Mouse (Mus musculus) cerebellum, adult 8-10 months (tissue): ENCODE data around the gene Nckap5.

Source experiments
- DNase-seq: peaks from one replicate; pipeline ENCODE4 v3.0.0; 2022

The Nckap5 gene

DNA sequence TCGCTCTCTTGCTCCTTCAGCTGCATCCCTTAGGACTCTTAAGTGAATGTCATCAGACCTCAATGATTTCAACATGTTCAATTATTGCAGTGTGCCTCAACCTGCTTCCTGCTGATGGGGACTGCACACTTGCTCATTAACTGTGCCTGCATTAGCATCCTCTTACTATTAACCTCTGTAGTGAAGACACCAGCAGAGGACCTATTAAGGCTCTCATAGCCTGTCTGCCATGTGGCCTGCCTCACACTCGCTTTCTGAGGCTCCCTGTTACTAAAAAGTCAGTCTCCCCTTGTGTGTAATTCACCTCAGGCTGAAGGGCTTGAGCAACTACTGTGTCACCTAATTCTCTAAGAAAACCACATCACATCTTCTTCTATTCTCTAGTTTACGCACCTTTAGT lies 470.5 kb downstream of the Nckap5 start:
- DNase-seq = no peak

DNA sequence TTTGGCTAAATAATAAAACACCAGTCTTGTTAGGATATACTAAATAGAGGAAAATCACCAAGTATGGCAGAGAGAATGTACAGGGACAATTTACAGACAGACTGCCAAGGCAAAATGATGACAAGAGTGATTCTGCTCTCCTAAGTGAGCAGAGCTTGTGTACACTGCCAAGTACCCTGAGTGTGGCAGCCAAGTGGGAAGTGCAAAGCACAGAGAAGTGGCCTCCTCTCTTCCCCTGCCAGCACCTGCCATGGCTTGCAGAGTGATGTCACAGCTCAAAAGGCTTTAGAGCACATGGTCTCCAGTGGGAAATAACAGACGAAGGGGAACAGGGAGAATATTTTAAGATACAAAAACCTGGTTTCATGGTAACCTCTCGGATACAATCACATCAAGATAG lies 488.8 kb downstream of the Nckap5 start:
- DNase-seq = no peak

DNA sequence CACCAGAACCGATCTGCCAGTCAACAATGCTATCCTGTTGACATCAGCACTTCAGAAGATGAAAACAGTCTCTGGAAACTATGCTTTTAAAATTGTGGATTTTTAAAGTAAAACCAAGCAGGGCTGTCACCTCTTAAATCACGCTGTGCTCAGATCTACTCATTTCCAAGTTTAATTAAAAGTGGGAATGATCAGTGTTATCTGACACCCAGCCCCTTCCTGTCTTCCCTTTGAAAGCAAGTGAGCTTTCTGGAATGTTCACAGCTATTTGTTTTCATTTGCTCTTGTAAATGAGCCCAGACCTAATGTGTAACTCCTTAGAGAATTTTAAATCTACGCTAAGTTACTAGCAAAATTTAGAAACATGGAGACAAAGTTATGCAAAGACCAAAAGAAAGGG lies 491.3 kb downstream of the Nckap5 start:
- DNase-seq = no peak

DNA sequence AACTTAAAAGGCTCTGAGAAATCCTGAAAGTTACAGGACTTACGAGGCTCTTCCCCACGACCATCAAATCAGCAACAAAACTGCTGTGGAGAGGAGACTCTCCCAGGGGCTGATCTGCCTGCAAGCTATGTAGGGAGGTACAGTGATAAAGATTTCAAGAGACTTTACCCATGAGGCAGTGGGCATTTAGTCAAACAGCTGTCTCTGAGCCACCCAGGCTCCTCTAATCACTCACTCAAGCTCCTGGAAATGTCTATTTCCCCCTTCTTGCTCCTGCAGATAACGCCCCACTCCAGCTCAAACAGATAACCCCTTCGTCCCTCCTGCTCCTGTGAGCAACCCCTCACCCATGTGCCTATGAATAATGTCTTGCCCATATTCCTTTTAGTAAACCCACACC lies 496.4 kb downstream of the Nckap5 start:
- no peak for DNase-seq

DNA sequence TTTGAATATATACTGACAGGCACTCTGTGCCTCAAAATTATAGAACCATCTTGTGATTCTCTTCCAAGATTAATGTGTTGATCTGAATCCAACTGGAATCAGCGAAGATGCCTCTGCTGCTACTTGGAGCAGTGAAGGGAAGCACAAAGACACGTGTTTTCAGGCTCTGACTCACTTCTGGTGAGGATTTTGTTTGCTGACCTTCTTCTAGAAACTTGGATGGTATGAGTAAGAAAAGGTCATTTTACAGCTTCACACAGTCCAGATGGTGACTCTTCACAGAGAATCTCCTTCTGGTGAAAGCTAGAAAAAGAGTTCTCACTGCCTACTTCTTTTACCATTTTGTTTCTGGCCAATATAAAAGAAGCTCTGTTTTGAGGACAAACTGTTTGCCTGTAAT lies 498.6 kb downstream of the Nckap5 start:
- DNase-seq = no peak

DNA sequence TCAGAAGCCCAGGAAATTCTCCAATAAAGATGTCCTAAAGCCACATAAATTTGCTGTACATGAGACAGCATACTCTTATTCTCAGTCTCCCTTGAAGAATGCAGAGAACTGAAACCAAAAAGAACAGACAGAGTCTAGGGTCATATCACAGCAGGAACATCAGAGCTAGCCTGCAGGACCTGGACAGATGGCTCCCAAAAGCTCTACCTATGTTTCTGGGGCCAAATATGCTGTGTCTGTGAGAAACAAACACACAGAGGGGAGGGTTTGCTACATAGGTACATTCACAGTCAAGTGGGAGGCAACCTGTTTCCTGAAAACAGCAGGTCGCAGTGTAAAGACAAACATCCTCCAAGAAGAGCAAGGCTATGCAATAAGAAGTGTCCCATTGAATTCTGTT lies 509.9 kb downstream of the Nckap5 start:
- DNase-seq = peak; percentile 5

DNA sequence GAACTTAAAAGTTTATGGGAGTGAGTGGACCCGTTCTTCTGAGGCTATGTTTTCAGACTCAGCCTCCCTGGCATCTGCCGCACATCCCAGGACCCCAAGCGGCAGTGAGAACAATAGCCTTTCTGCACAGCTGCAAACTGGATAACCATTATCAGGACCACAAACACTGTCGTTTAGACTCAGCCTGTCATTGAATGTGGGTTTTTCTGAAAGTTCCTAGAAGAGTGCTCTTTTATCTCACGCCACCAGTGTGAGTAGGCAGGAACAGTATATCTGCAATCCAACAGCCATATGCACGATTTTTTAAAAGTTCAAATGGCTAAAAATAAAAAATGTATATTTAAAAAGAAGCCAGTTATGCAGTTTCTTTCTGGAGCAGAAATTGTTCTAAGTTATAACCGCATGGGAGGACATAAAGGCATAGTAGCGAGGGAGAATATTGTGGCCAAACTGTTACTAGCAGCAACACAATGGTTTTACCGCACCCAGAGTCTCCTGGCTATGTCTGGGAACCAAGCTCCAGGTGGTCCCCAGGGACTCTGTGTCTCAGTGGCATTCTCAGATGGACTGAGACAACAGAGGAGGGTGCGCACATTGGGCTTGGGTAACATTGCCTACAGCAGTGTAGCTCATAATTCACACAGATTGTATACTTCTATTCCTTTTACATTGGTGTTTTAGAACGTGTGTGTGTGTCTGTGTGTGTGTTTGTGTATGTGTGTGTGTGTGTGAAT lies 512.6 kb downstream of the Nckap5 start:
- no peak for DNase-seq

DNA sequence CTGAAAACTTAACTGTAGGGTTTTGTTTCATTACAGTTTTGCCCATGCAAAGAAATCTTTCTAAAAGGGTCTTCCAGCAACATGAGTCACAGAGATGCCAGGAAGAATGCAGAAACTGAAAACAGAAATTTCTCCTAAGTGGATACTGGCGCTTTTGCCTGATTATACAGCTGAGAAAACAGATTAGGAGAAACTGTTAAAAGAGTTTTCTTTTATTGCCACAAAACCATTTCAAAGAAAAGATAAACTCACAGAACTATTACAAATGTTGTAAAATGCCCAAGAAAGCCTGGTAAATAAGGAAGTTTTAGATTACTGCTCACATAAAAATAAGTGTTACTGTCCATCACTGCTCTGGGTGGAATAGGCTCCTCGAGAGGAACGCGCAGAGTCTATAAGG lies 513.3 kb downstream of the Nckap5 start:
- no peak for DNase-seq

DNA sequence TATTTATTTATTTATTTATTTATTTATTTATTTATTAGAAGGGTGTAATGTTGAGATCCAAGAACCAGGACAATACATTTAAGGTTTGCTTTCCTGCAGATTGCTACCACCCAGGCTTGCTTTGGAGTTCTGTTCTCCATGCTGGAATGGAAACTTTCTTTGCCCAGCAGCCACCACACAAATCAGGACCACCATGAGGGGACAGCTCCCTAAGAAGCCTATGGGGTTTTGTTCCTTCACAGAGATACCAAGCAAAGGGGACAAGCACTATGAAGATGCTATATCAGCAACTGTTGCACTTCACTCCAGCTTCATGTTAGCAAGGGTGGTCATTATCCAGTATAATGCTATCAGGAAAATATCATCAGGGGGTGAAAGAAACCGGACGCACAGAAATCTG lies 513.7 kb downstream of the Nckap5 start:
- no peak for DNase-seq

DNA sequence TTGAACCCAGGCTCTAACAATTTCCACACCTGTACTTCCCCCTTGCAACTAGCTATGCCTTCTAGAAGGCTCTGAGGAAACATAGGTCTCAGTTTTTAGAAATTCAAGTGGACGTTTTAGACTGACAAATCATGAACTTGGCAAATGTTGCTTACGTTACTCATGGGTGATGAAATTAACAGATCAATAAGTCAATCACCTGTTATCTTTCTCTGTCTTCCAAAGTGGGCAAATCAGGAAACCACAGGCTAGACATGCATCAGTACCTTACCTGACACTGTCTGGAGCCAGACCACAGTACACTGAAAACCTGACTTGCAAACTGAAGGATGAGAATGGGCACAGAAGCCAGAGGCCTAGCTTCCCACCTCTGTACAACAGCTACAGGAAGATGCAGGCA lies 529.5 kb downstream of the Nckap5 start:
- DNase-seq = no peak

DNA sequence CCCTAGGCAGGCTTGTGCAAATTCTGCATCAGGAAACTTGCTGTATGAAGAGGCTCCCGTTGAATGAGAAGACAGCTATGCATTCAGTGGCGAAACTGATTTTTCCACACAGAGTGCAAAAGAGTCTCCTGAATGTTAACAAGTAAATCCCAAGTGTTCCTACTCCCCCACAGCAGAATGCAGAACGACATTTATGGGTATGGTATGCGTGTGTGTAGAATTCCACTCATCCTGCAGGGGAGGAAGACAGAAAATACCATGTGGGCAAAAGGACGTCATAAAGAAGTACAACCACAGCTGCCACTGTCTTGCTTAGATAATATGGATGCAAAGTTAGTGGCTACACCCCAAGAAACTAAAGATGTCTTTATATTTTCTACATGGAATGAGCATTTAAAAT lies 565.7 kb downstream of the Nckap5 start:
- DNase-seq = no peak

DNA sequence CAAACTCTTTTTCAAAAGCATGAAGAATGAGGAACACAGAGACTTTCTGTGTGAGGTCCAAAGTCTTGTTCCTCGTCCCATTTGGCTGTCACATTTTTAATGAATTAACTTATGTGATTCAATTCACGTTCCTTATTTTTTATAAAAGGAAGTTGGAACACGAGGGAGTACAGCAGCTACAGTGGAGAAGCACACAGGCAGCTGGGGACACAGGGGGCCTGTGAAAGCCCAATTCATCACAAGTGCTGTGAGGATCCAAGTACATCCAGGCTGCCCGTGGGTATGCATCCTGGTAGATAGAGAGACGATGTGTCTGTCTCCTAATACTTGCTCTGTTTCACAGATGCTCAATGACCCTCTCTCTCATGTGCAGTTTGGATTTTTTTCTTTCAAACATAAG lies 576.2 kb downstream of the Nckap5 start:
- no peak for DNase-seq

DNA sequence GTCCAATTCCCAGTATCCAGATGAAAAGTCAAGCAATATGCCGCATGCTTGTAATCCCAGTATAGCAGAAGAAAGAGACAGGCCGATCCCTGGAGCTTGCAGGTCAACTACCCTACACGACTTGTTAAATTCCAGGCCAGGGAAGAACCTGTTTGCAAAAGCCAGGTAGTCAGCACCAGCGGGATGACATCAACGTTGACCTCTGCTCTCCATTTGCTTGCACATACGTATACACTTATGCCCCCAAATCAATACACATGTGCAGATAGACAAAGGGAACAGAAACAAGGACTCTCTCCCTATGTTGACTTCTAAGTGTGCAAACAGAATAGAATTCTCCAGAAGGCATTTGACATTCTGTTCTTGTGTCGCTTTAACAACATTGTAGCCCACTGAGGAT lies 576.7 kb downstream of the Nckap5 start:
- DNase-seq = no peak

DNA sequence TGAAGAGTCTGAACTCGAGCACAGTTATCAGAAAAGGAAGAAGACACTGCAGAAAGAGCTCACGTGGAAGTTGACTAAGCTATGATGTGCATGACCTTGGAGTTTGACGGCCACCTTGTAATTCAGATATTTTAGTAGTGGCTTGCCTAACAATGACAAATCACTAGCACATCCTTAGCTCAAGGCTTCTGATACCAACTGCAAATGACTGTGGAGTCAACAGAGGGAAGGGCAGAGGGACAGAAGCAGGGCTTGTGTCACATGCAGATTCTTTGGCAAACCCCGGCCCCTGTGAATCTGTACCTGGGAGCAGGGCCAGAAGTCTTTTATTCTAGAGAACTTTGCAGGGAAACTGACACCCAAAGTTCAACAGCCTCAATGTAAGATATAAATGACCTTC lies 597.4 kb downstream of the Nckap5 start:
- DNase-seq = no peak

DNA sequence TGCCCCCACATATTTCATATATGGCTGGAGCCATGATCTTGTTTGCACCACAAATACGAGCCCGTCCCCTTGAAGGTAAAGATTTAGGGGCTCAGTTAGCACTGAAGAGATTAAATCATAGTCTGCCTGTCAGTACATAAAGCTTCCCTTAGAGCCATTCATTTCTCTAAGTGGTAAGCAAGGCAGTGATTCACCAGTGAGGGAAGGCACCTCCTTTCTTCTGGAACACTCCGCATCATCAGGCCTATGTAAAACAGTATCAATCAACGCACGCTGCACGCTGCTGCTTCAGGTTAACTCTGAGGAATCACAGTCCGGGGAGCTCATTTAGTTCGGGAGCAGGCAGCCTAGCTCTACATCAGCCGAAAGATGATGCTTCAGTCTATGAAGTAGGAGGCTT lies 599.4 kb downstream of the Nckap5 start:
- no peak for DNase-seq

DNA sequence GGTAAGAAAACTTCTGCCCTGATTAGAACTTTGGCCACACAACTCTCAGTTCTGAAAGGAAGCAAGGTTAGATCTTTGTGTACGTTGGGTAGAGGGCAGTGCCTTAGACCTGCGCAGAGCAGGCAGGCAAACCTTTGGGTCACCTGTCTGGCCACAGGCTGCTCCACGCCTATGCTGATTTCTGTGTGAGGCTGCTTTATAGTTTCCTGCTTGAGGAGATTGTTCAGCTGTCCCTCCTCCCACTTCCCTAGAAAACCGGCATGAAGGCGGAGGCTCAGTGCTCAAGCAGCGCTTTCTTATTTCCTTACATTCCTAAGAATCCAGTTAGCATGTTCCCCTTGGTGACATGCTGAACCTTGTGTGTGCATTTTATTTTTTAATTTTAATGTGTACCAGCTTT lies 620.4 kb downstream of the Nckap5 start:
- DNase-seq = no peak

DNA sequence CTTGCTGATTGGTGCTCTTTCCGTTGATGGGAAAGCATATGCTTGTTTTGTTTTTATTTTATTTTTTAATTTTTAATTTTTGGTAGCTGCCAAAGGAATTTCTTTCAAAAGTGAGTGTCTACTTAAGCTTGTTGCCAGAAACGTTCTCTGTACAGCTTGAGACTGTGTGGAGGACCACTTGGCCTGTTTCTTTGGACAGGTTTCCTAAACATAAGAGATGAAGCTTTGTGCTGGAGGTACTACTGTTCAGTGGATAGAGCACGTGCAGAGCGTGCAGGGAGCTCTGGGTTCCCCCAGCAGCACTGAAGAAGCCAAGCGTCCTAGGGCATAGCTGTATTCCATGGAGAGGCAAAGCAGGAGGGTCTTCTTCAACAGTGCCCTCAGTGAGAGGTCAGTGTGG lies 620.9 kb downstream of the Nckap5 start:
- DNase-seq = no peak

DNA sequence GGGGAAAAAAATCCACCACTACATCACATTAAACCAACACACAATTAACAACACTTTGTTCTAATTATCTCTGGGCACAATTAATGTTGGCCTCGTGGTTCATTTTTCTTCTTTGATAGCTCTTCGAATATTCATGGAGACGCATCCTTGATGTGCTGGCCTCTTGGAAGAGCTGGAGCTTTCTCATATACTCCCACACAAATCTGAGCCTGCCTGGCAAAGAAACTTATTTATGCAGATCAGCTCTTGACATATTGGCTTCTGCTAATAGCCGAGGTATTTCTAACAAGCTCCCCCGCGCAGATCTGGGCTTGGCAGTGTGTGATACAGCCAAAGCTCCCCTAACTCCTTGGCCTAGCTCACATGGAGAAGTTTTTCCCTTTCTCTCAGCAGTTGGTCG lies 621.5 kb downstream of the Nckap5 start:
- DNase-seq = no peak

DNA sequence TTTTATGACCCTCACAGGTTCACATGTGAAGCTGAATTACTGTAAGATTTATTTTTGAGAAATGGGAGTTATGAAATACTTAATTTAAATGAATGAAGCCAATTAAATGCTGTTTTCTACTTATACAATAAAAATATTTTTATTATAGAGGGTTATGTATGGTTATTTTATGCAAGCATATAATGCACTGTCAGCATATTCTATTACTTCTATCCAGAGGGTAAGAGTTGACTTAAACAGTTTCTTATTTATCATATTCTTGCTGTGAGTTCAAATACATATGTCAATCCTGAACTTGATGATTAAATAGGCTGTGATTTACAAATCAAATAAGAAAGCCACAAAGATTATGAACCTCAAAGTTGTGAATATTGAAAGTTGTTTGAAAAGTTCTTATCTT lies 633.7 kb downstream of the Nckap5 start:
- no peak for DNase-seq

DNA sequence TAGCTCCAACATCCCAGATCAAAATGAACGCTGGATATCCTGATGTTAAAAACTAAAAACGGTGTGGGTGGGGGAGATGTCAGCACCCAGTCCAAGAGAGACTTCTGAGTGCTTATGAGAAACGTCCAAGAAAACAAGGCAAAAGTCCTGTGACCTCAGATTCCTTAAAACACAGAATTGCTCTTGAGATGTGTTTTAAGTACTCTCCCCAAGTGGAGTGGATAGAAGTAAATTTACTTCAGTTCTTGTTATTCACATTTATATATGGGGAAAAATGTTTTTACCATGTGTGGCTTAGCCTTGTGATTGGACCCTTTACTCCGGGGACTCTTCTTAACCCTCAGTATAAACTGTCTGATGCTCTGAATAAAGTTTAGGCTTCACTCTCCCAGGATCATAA lies 640.2 kb downstream of the Nckap5 start:
- no peak for DNase-seq

DNA sequence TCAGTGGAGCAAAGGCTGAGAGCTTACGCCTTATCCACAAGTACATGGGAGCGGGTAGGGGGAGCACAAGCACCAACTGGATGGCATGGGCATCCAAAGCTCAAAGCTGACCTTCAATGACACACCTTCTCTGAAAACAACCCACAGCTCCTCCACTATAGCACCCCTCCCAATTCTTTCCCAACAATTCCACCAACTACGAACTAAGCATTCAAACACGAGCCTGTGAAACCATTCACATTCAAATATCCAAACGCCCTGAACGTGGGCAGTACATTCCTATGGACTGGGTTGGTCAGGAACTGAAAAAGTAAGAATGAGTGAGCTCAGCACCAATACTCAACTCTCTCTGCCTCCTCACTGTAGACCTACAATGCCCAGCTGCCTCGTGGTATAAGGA lies 646.8 kb downstream of the Nckap5 start:
- no peak for DNase-seq

DNA sequence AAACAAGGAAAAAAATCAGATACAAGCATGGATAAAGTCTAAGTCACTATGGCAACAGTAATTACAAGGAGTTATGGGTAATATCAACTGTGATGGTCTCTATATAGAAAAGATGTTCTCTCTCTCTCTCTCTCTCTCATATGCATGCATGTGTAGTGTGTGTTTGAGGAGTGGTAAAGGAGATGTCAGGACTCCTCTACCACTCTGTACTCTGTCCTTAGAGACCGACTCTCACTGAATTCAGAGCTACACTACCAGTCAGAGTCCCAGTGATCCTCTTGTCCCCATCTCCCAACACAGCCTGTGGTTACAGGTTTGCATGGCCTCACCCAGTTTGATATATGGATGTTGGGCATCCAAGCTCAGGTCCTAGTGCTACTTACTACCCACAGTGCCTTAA lies 662.0 kb downstream of the Nckap5 start:
- DNase-seq = no peak

DNA sequence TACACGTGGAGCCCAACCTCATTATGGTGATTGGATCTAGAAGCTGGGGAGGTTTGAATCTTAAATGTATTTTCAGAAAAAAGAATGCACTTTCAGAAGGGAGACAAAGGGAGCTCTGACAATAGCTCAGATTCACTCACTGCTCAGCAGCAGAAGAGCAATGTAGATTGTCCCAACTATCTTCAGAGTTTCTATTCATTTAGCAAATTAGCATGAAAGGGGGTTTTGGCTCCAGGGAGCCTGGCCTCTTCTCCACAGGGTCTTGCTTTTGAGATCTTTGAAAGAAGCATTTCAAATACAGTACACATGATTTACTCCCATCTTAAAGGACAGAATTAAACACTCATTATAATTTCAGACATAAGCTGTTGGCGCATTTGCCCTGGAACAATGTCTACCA lies 662.5 kb downstream of the Nckap5 start:
- DNase-seq = no peak

DNA sequence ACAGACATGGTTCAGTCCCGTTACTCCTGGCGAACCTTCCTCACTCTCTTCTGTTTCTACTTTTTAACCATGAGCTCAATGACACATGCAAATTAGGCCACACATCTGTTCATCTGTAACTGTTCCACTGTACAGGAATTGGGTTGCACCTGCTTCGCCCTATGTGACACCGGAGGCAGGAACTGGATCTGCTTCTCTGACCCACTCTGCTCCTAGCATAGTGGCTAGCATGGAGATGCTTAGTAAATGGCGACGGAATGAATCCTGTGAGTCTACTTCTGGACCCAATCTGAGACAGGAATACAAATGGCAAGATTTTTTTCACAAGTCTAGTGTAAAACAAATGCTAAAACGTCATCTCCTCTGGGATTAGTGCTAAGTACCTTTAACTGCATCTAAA lies 663.1 kb downstream of the Nckap5 start:
- DNase-seq = no peak

DNA sequence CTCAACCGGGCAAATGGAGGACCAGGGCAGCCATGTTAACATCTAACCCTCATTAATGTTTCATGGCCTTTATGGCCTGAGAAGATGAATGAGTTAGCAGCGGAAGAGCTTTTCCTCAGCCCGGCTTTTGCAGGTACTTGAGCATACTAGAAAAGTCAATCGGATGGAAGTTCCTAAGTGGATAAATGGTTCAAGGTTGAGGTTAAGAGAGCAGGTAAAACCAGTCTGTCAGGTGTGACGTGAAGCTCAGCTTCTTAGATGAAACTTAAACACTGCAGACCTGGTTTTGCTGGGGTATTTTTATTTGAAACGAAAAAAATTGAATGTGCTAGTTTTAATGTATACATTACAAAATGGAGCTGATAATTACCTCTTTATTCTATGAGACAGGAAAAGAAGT lies 671.3 kb downstream of the Nckap5 start:
- DNase-seq = no peak

DNA sequence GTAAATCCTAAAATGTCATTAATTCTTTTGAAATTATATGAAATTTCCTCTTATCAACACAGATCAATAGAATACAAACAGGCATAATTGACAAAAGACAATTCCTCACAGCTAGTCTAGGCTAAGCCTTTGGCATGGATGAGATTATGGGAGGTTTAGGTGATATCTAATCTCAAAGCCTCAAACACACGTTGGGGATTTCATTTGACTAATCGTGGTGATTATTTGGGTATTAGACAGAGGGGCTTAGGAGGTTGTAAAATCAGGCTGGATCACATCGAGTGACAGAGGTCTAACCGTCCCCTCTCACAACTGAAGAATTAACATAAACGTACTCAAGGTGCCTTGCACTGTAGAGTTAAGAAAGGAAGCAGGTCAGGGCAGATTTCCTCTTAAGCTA lies 674.8 kb downstream of the Nckap5 start:
- DNase-seq = no peak
